Mouse (Mus musculus): ENCODE measurements around the gene Fank1. TPM values are rescaled to one million over a fixed set of nuclear protein-coding genes. Genes with fewer than 3 reads are reported as not detected.

Gene Fank1
- polyA plus RNA-seq, 1 experiment from 2014 or later: not detected

DNA sequence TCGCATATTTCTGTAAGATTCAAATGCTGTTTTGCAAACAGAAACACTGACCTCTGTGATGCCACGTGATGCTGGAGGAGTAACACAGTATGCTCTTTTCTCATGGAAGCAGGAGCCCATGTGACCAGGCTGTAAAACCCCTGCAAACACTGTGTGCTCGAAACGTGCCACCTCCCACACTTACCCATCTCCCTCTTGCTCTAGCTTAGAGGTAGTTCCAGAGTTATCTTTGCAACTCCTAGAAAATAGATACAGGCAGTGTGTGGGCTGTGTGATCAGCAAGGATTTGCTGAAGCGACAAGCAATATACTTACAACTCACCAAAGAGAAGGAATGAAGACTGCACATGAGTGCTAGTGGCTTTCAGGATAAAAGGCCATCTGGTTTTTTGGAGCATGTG is 8.1 kb upstream of the Fank1 start:
- no peaks in the 10 kb centered on the region for H3K36me3 ChIP-seq
- no peak overlapping the region for H3K27ac ChIP-seq
- no peak overlapping the region for H3K4me3 ChIP-seq (replicated peaks)
- ATAC-seq (ENCODE audit: low read depth): no peak
- H3K27me3 ChIP-seq: no peaks in the 10 kb centered on the region
- H3K9me3 ChIP-seq (replicated peaks): no peaks in the 10 kb centered on the region
- H3K4me1 ChIP-seq (replicated peaks): no peaks in the 10 kb centered on the region
- no peak overlapping the region for H3K9ac ChIP-seq
- no peak overlapping the region for H3K4me2 ChIP-seq
- DNase-seq: no peak
- 64% methylated on average over 5 of the region's 5 CpGs for WGBS (ENCODE audit: insufficient replicate concordance)

DNA sequence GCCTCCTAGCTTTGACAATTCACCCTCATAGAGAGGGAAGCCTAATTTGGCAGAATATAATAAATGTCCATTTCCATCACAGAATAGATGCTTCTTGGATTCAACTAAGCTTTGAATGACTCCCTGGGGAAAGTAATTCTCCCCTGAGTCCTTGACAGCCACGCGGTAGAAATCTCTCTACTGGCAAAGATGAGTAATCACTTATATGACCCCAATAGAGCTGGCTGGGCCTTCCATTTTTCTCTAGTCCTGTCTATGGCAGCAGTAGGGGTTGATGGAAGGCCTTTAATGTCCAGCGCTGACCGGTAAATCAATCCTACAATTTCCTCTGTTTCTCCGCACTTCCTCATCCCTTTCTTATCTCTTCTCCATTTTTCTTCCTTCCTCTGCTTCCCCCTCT is 1.5 kb upstream of the Fank1 start:
- no peaks in the 10 kb centered on the region for H3K27me3 ChIP-seq
- H3K9me3 ChIP-seq (replicated peaks): no peaks in the 10 kb centered on the region
- H3K36me3 ChIP-seq: no peaks in the 10 kb centered on the region
- H3K4me2 ChIP-seq: peak overlapping the region; percentile 94
- ATAC-seq (ENCODE audit: low read depth): no peak
- peak overlapping the region; percentile 87; the same call in 1 of the 2 replicates for H3K4me3 ChIP-seq (replicated peaks)
- no peak for DNase-seq
- 54% methylated on average over 5 of the region's 5 CpGs for WGBS (ENCODE audit: insufficient replicate concordance)
- H3K9ac ChIP-seq: no peak overlapping the region
- peaks cover 27% of the 10 kb centered on the region for H3K4me1 ChIP-seq (replicated peaks)
- H3K27ac ChIP-seq: no peak overlapping the region

DNA sequence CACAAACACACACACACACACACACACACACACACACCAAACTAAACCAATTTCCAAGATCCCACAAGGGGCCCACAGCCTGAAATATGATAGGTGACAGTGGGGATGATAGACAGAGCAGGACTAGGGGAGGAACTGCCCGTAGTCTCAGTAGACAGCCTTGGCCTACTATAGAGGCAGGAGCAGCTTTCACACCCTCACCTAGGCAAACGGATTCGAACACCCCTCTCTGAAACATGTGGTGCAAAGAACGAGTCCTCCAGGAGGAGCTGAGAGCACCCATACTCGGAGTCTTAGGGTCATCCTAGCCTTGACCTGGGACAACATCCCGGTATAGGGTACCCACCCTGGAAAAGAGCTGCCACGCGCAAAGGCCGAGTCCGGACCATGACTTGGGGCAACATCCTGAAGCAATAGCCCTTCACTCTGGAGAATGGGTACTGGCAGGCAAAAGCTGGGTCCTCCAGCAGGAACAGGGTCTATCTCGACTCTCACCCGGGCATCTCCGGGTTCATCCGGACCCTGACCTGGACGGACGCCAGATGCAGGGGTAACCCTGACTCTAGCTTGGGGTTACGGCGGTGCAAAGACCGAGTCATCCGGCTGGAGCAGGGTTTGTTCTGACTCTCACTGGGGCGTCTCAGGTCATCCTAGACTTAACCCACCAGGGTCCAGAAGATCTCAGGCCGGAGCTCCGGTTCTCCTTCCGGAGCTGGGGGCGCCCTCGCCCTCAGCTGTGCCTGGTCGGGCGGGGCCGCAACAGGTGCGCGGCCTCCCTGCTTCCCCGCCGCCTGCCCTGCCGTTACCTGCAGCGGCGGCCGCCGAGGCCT is 650 bp upstream of the Fank1 start:
- Histone ChIP-seq H3K4me2 (peak overlapping the region; percentile 94), H3K4me1 (replicated peaks) (peaks cover 32% of the 10 kb centered on the region), H3K9me3 (replicated peaks) (no peaks in the 10 kb centered on the region), H3K4me3 (replicated peaks) (peak overlapping the region; percentile 87), H3K27me3 (no peaks in the 10 kb centered on the region), H3K9ac (peak overlapping the region; percentile 83), H3K36me3 (no peaks in the 10 kb centered on the region), H3K27ac (peak overlapping the region; percentile 50)
- 4% methylated on average over 38 of the region's 38 CpGs for WGBS (ENCODE audit: insufficient replicate concordance)
- DNase-seq: no peak
- peak; percentile 82 for ATAC-seq (ENCODE audit: low read depth)

DNA sequence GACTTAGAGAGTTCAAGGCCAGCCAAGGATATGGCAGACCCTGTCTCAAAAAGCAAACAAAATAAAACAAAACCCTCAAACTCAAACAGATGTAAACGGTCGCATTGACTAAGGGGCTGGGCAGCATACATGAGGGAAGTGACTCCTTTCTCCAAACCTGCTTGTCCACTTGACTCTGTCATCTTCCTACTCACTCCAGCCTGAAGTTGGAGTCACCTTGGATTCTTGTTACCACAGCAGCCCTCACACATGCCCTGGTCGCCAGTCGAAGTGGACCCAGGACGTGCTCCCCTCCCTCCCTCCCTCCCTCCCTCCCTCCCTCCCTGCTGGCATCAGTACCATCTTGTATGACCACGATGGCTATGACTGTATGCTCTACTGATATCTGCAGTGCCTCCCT is 4.9 kb downstream of the Fank1 start:
- DNase-seq: no peak
- Histone ChIP-seq H3K36me3 (no peaks in the 10 kb centered on the region), H3K9ac (no peak overlapping the region), H3K4me1 (replicated peaks) (peaks cover 28% of the 10 kb centered on the region), H3K4me3 (replicated peaks) (no peak overlapping the region), H3K27me3 (no peaks in the 10 kb centered on the region), H3K9me3 (replicated peaks) (no peaks in the 10 kb centered on the region), H3K4me2 (no peak overlapping the region), H3K27ac (no peak overlapping the region)
- WGBS (ENCODE audit: insufficient replicate concordance): 52% methylated on average over 6 of the region's 6 CpGs
- ATAC-seq (ENCODE audit: low read depth): no peak

- Histone ChIP-seq H3K27ac (no peak overlapping the region; the same call in 1 of the 2 replicates), H3K36me3 (no peaks in the 10 kb centered on the region), H3K4me2 (no peak overlapping the region), H3K9ac (no peak overlapping the region), H3K4me3 (replicated peaks) (no peak overlapping the region), H3K4me1 (replicated peaks) (peaks cover 25% of the 10 kb centered on the region), H3K9me3 (replicated peaks) (no peaks in the 10 kb centered on the region), H3K27me3 (no peaks in the 10 kb centered on the region)
- ATAC-seq (ENCODE audit: low read depth) (no peak), DNase-seq (no peak)
- WGBS (ENCODE audit: insufficient replicate concordance): 67% methylated on average over 6 of the region's 6 CpGs
Measured at GRCm38 (mm10) chr7:133781991-133782390, 5.3 kb downstream of the Fank1 start.

DNA sequence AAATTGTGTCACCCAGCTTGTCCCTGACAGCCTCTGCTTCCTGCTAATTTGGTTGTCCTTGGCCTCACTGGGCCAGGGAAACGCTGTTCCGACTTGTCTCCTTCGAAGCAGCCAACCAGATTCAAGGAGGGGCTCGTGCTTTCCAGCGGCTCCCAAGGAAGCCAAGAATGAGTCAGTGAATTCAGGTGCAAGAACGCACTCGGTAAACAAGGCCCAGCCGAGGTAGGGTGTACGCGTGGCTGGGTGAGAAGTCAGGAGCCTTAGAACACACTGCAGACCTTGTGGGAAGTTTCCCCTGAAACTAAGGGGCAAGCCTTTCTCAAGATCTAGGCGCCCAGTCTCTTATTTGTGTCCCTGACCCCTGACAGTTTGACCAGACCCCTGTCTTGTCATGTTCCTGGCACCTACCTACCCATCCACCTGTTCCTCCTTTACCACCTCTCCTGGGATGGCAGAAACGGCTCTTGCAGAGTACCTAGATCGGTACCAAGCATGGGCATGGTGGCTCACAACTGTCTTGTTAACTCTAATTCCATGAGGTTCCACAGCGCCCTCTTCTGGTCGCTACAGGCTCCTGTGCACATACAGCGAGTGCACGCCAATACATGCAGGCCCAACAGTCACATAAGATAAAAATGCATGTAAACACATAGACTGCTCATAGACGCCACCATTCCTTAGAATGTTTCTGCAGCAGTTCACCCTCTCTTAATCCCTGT is 6.2 kb downstream of the Fank1 start, which contains the start of gene Dhx32:
TSS of gene Dhx32 (minus strand) at position 10 of the 719 bp plus-strand sequence.
- Histone ChIP-seq H3K4me2 (peak within 1 kb of the TSS; percentile 55), H3K9me3 (replicated peaks) (no peaks in the 10 kb centered on the region), H3K36me3 (no peaks in the 10 kb centered on the region), H3K9ac (peak within 1 kb of the TSS; percentile 41; the same call in 1 of the 2 replicates), H3K27ac (peak within 1 kb of the TSS; percentile 73), H3K4me3 (replicated peaks) (peak within 1 kb of the TSS; percentile 23), H3K4me1 (replicated peaks) (peaks cover 16% of the 10 kb centered on the region), H3K27me3 (no peaks in the 10 kb centered on the region)
- WGBS (ENCODE audit: insufficient replicate concordance): 21% methylated on average over 18 of the region's 18 CpGs
- peak; percentile 72 for DNase-seq
- peak; percentile 92 for ATAC-seq (ENCODE audit: low read depth)

DNA sequence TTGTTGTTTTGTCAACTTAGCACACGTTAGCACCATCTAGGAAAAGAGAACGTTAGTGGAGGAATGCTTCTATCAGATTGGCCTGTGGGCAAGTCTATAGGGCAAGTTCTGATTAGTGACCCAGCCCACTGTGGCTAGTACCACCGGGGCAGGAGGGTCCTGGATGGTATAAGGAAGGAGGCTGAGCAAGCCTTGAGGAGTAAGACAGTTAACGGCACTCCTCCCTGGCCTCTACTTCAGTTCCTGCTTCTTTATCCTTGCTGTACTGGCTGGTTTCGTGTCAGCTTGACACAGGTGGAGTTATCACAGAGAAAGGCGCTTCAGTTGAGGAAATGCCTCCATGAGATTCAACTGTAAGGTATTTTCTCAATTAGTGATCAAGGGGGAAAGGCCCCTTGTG is 10.9 kb downstream of the Fank1 start:
- no peaks in the 10 kb centered on the region for H3K36me3 ChIP-seq
- 43% methylated on average over 6 of the region's 6 CpGs for WGBS (ENCODE audit: insufficient replicate concordance)
- H3K9me3 ChIP-seq (replicated peaks): no peaks in the 10 kb centered on the region
- no peak for DNase-seq
- H3K27me3 ChIP-seq: no peaks in the 10 kb centered on the region
- H3K4me2 ChIP-seq: no peak overlapping the region
- no peak overlapping the region for H3K9ac ChIP-seq
- H3K27ac ChIP-seq: no peak overlapping the region
- peaks cover 5% of the 10 kb centered on the region for H3K4me1 ChIP-seq (replicated peaks)
- H3K4me3 ChIP-seq (replicated peaks): no peak overlapping the region
- ATAC-seq (ENCODE audit: low read depth): no peak

GRCm38 (mm10) chr7:133788147-133788546 is 11.5 kb downstream of the Fank1 start:
- Histone ChIP-seq H3K27me3 (no peaks in the 10 kb centered on the region), H3K36me3 (no peaks in the 10 kb centered on the region), H3K4me2 (no peak overlapping the region), H3K4me1 (replicated peaks) (no peaks in the 10 kb centered on the region), H3K9me3 (replicated peaks) (no peaks in the 10 kb centered on the region), H3K4me3 (replicated peaks) (no peak overlapping the region), H3K27ac (no peak overlapping the region), H3K9ac (no peak overlapping the region)
- ATAC-seq (ENCODE audit: low read depth) (no peak), DNase-seq (no peak)
- whole genome bisulfite sequencing (ENCODE audit: insufficient replicate concordance): 49% methylated on average over 3 of the region's 3 CpGs

GRCm38 (mm10) chr7:133790171-133790570 is 13.5 kb downstream of the Fank1 start:
- 80% methylated on average over 4 of the region's 4 CpGs for WGBS (ENCODE audit: insufficient replicate concordance)
- ATAC-seq (ENCODE audit: low read depth): no peak
- Histone ChIP-seq H3K27ac (no peak overlapping the region), H3K4me1 (replicated peaks) (no peaks in the 10 kb centered on the region), H3K36me3 (no peaks in the 10 kb centered on the region), H3K27me3 (no peaks in the 10 kb centered on the region), H3K9ac (no peak overlapping the region), H3K4me3 (replicated peaks) (no peak overlapping the region), H3K4me2 (no peak overlapping the region), H3K9me3 (replicated peaks) (no peaks in the 10 kb centered on the region)
- DNase-seq: no peak

DNA sequence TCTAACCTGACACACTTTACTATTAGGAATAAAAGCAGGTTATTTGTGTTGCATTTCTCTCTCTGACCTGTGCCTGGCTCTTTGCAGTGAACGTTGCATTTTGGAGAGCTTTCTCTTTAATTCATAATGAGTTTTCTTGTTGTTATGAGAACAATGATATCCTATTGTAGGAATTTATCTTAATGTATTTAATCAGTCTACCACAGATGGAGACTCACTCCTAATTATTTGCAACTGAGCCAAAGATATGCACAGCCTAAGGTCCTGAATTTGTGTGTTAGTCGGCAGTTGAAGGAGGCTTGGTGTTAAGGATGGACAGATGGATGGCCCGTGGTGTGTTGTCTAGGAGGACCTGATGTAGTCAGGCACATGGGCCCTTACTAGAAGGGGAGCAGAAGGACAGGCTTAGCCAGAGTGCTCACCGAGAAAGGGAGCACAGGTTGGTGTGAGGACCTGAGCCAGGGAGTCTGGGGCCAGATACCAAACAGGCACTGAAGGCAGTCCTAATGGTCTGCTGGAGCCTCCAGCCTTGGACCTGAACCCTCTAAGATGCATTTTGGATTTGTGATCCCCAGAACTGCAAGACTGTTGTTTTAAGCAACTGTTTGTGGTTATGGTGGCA is 14.1 kb downstream of the Fank1 start:
- ATAC-seq (ENCODE audit: low read depth): no peak
- no peaks in the 10 kb centered on the region for H3K4me1 ChIP-seq (replicated peaks)
- no peaks in the 10 kb centered on the region for H3K36me3 ChIP-seq
- no peaks in the 10 kb centered on the region for H3K27me3 ChIP-seq
- H3K27ac ChIP-seq: no peak overlapping the region
- H3K9me3 ChIP-seq (replicated peaks): no peaks in the 10 kb centered on the region
- DNase-seq: no peak
- H3K4me2 ChIP-seq: no peak overlapping the region
- WGBS (ENCODE audit: insufficient replicate concordance): 65% methylated on average over 4 of the region's 4 CpGs
- no peak overlapping the region for H3K9ac ChIP-seq
- H3K4me3 ChIP-seq (replicated peaks): no peak overlapping the region

- Histone ChIP-seq H3K27ac (no peak overlapping the region), H3K36me3 (no peaks in the 10 kb centered on the region), H3K4me2 (no peak overlapping the region), H3K4me3 (replicated peaks) (no peak overlapping the region), H3K4me1 (replicated peaks) (no peaks in the 10 kb centered on the region), H3K9ac (no peak overlapping the region), H3K27me3 (no peaks in the 10 kb centered on the region), H3K9me3 (replicated peaks) (no peaks in the 10 kb centered on the region)
- no peak for DNase-seq
- no peak for ATAC-seq (ENCODE audit: low read depth)
- 28% methylated on average over 1 of the region's 1 CpGs for WGBS (ENCODE audit: insufficient replicate concordance)
Measured at GRCm38 (mm10) chr7:133792771-133793170, 16.1 kb downstream of the Fank1 start.

Data from liver, embryonic 13.5 days (tissue).